Mouse (Mus musculus) embryonic fibroblast, embryonic 13.5 days (primary cell): ENCODE measurements around the gene Dusp22.

Experiments
- CTCF ChIP-seq: IDR thresholded peaks from 2 replicates; pipeline ENCODE4 v1.5.1; 2011; ENCODE audit warnings: mild to moderate bottlenecking, control low read depth, low read length, moderate library complexity, borderline replicate concordance; ENCODE audit not compliant: insufficient read depth
- POLR2A ChIP-seq: IDR thresholded peaks from 2 replicates; pipeline ENCODE4 v1.6.1; 2011; ENCODE audit warnings: low read depth, mild to moderate bottlenecking, control low read depth, low read length, moderate library complexity

GRCm38 (mm10) chr13:30666537-30666936 lies 6.7 kb downstream of the Dusp22 start:
- TF ChIP-seq CTCF: no peak
- no peak for TF ChIP-seq POLR2A
